Mouse (Mus musculus) liver, embryonic 12.5 days (tissue): ENCODE measurements around the gene Serpinc1. TPM values are rescaled to one million over a fixed set of nuclear protein-coding genes. Genes with fewer than 3 reads are reported as not detected.

Experiments
- ATAC-seq: fragments of 200-750 bp; cut with Nextera tagmentation; 2 replicates; pipeline ENCODE4 v1.8.0; 2017; ENCODE audit warnings: moderate number of reproducible peaks, mild to moderate bottlenecking, moderate library complexity
- H3K27ac ChIP-seq: fragments of 300-500 bp; sonication (generic); 2 replicates; pipeline ENCODE4 v1.5.1; 2016; ENCODE audit warnings: mild to moderate bottlenecking
- H3K27me3 ChIP-seq: fragments of 300-500 bp; sonication (generic); replicated peaks from 2 replicates; pipeline ENCODE4 v1.6.1; 2016; ENCODE audit warnings: mild to moderate bottlenecking, moderate library complexity
- H3K36me3 ChIP-seq: fragments of 300-500 bp; sonication (generic); 2 replicates; pipeline ENCODE4 v1.6.1; 2016; ENCODE audit warnings: mild to moderate bottlenecking, moderate library complexity
- H3K4me1 ChIP-seq: fragments of 300-500 bp; sonication (generic); 2 replicates; pipeline ENCODE4 v1.6.1; 2016
- H3K4me2 ChIP-seq: fragments of 300-500 bp; sonication (generic); 2 replicates; pipeline ENCODE4 v1.6.1; 2016; ENCODE audit warnings: mild to moderate bottlenecking, moderate library complexity
- H3K4me3 ChIP-seq: fragments of 300-500 bp; sonication (generic); 2 replicates; pipeline ENCODE4 v1.5.1; 2016; ENCODE audit warnings: mild to moderate bottlenecking, moderate library complexity
- H3K9ac ChIP-seq: fragments of 300-500 bp; sonication (generic); 2 replicates; pipeline ENCODE4 v1.6.1; 2016; ENCODE audit warnings: mild to moderate bottlenecking, moderate library complexity
- H3K9me3 ChIP-seq: fragments of 300-500 bp; sonication (generic); replicated peaks from 2 replicates; pipeline ENCODE4 v1.6.1; 2016; ENCODE audit warnings: mild to moderate bottlenecking, moderate library complexity
- WGBS: fragments of 180-500 bp; shearing (Covaris S2); methylation state at CpG from one replicate; pipeline ENCODE4 v1.1.7; 2016; ENCODE audit not compliant: insufficient replicate concordance; 5-methylcytosine and 5-hydroxymethylcytosine counted together
- polyA plus RNA-seq: library from polyadenylated mRNA; unstranded; fragments of >200 nt; fragmentation: Nextera tagmentation; extraction: Ambion mirVana; gene quantifications from 2 replicates; pipeline ENCODE4 v1.2.1, GENCODE M21; 2016

The Serpinc1 gene
- polyA plus RNA-seq, 1 experiment from 2014 or later = 233 TPM

GRCm38 (mm10) chr1:161037599-161037998, 59.2 kb downstream of the Serpinc1 start:
- Histone ChIP-seq H3K9ac (peak overlapping the region; percentile 88), H3K4me2 (peak overlapping the region; percentile 88), H3K4me1 (peaks cover 41% of the 10 kb centered on the region), H3K27me3 (no peaks in the 10 kb centered on the region), H3K36me3 (peaks cover 63% of the 10 kb centered on the region), H3K27ac (peak overlapping the region; percentile 85), H3K4me3 (peak overlapping the region; percentile 78), H3K9me3 (no peaks in the 10 kb centered on the region)
- ATAC-seq = no peak
- 7% methylated on average over 3 of the region's 3 CpGs for WGBS

GRCm38 (mm10) chr1:161038004-161038403, 59.6 kb downstream of the Serpinc1 start:
- H3K4me3 ChIP-seq = peak overlapping the region; percentile 78
- peaks cover 67% of the 10 kb centered on the region for H3K36me3 ChIP-seq
- WGBS = 24% methylated on average over 3 of the region's 3 CpGs
- H3K9ac ChIP-seq = peak overlapping the region; percentile 88
- peak overlapping the region; percentile 88 for H3K4me2 ChIP-seq
- H3K4me1 ChIP-seq = peaks cover 37% of the 10 kb centered on the region
- ATAC-seq = no peak
- H3K9me3 ChIP-seq = no peaks in the 10 kb centered on the region
- H3K27me3 ChIP-seq = no peaks in the 10 kb centered on the region
- H3K27ac ChIP-seq = peak overlapping the region; percentile 85

GRCm38 (mm10) chr1:161038968-161039721, 60.8 kb downstream of the Serpinc1 start:
- no peak overlapping the region for H3K4me3 ChIP-seq
- H3K9ac ChIP-seq = peak overlapping the region; percentile 35
- no peaks in the 10 kb centered on the region for H3K9me3 ChIP-seq
- H3K27ac ChIP-seq = peak overlapping the region; percentile 85
- peaks cover 26% of the 10 kb centered on the region for H3K4me1 ChIP-seq
- 9% methylated on average over 3 of the region's 3 CpGs for WGBS
- peaks cover 78% of the 10 kb centered on the region for H3K36me3 ChIP-seq
- ATAC-seq = peak; percentile 45
- no peaks in the 10 kb centered on the region for H3K27me3 ChIP-seq
- no peak overlapping the region for H3K4me2 ChIP-seq

GRCm38 (mm10) chr1:161039741-161040425, 61.5 kb downstream of the Serpinc1 start:
- no peaks in the 10 kb centered on the region for H3K27me3 ChIP-seq
- peak; percentile 66 for ATAC-seq
- peak overlapping the region; percentile 85 for H3K27ac ChIP-seq
- WGBS = 5% methylated on average over 3 of the region's 3 CpGs
- H3K4me3 ChIP-seq = no peak overlapping the region
- peaks cover 24% of the 10 kb centered on the region for H3K4me1 ChIP-seq
- no peaks in the 10 kb centered on the region for H3K9me3 ChIP-seq
- H3K36me3 ChIP-seq = peaks cover 85% of the 10 kb centered on the region
- no peak overlapping the region for H3K4me2 ChIP-seq
- no peak overlapping the region for H3K9ac ChIP-seq

- H3K9me3 ChIP-seq = no peaks in the 10 kb centered on the region
- H3K4me3 ChIP-seq = no peak overlapping the region
- no peak; the same call in 1 of the 2 replicates for ATAC-seq
- H3K4me1 ChIP-seq = peaks cover 24% of the 10 kb centered on the region
- peak overlapping the region; percentile 85 for H3K27ac ChIP-seq
- H3K36me3 ChIP-seq = peaks cover 91% of the 10 kb centered on the region
- no peak overlapping the region for H3K9ac ChIP-seq
- 71% methylated on average over 1 of the region's 1 CpGs for WGBS
- H3K4me2 ChIP-seq = no peak overlapping the region
- H3K27me3 ChIP-seq = no peaks in the 10 kb centered on the region
Measured at GRCm38 (mm10) chr1:161040426-161040770, 62.0 kb downstream of the Serpinc1 start.

- H3K4me1 ChIP-seq = peaks cover 24% of the 10 kb centered on the region
- no peaks in the 10 kb centered on the region for H3K9me3 ChIP-seq
- peaks cover 91% of the 10 kb centered on the region for H3K36me3 ChIP-seq
- H3K4me2 ChIP-seq = no peak overlapping the region
- no peaks in the 10 kb centered on the region for H3K27me3 ChIP-seq
- H3K9ac ChIP-seq = no peak overlapping the region
- H3K27ac ChIP-seq = peak overlapping the region; percentile 85
- ATAC-seq = no peak
- no peak overlapping the region for H3K4me3 ChIP-seq
Measured at GRCm38 (mm10) chr1:161040855-161041254, 62.5 kb downstream of the Serpinc1 start.

- Histone ChIP-seq H3K4me1 (peaks cover 24% of the 10 kb centered on the region), H3K9me3 (no peaks in the 10 kb centered on the region), H3K27me3 (no peaks in the 10 kb centered on the region), H3K4me3 (no peak overlapping the region), H3K4me2 (no peak overlapping the region), H3K27ac (no peak overlapping the region), H3K9ac (no peak overlapping the region), H3K36me3 (peaks cover 91% of the 10 kb centered on the region)
- WGBS = 77% methylated on average over 7 of the region's 7 CpGs
- no peak for ATAC-seq
Measured at GRCm38 (mm10) chr1:161041261-161042020, 63.1 kb downstream of the Serpinc1 start.

GRCm38 (mm10) chr1:161046972-161047371, 68.6 kb downstream of the Serpinc1 start:
- H3K9ac ChIP-seq = no peak overlapping the region
- H3K36me3 ChIP-seq = peaks cover 95% of the 10 kb centered on the region
- WGBS = 62% methylated on average over 3 of the region's 3 CpGs

More at GRCm38 (mm10) chr1:161046972-161047371, 68.6 kb downstream of the Serpinc1 start:
- H3K9me3 ChIP-seq = no peaks in the 10 kb centered on the region
- no peak for ATAC-seq
- no peaks in the 10 kb centered on the region for H3K4me1 ChIP-seq
- no peak overlapping the region for H3K4me3 ChIP-seq
- H3K4me2 ChIP-seq = no peak overlapping the region
- no peaks in the 10 kb centered on the region for H3K27me3 ChIP-seq
- no peak overlapping the region for H3K27ac ChIP-seq

Other genes starting within 250 kb of the Serpinc1 start
- 55.7 and 55.8 TPM in 2 replicates for gene Rabgap1l, start 185.4 kb upstream of the Serpinc1 start, polyA plus RNA-seq
- 5.9 and 6.7 TPM in 2 replicates for gene Rc3h1, start 72.2 kb upstream of the Serpinc1 start, polyA plus RNA-seq
- gene Zbtb37, start 56.3 kb downstream of the Serpinc1 start, polyA plus RNA-seq = 2.5 and 3.1 TPM in 2 replicates
- 50.2 and 51.1 TPM in 2 replicates for gene Dars2, start 92.1 kb downstream of the Serpinc1 start, polyA plus RNA-seq
- gene Cenpl, start 92.1 kb downstream of the Serpinc1 start, polyA plus RNA-seq = 34.2 and 36.3 TPM in 2 replicates
- gene Klhl20, start 152.9 kb downstream of the Serpinc1 start, polyA plus RNA-seq = 9.6 and 10.8 TPM in 2 replicates
- not detected in 2 replicates for gene Ankrd45, start 164.1 kb downstream of the Serpinc1 start, polyA plus RNA-seq
- gene Tex50, start 180.7 kb downstream of the Serpinc1 start, polyA plus RNA-seq = not detected in 2 replicates